Mouse (Mus musculus): Measurements from ENCODE around the gene Zfp341.

Gene Zfp341

GRCm38 (mm10) chr2:154613118-154614115, at the start of gene Zfp341, which contains the start of gene 4930519P11Rik:
Gene Zfp341, plus strand, starts transcription at chr2:154613297.
Gene 4930519P11Rik, minus strand, starts transcription at chr2:154613437.
- DNase-seq (ENCODE audit: low read depth, low spot score): peak; percentile 73

- no peak for DNase-seq (ENCODE audit: low read depth, low spot score)
These were observed 49.4 kb upstream of the Zfp341 start for GRCm38 (mm10) chr2:154563612-154564170.

- no peak for DNase-seq (ENCODE audit: low read depth, low spot score)
These were observed 47.5 kb upstream of the Zfp341 start for GRCm38 (mm10) chr2:154565562-154565961.

- no peak for DNase-seq (ENCODE audit: low read depth, low spot score)
These were observed 46.5 kb upstream of the Zfp341 start for GRCm38 (mm10) chr2:154566641-154567040.

- DNase-seq (ENCODE audit: low read depth, low spot score): no peak
These were observed 45.3 kb upstream of the Zfp341 start for GRCm38 (mm10) chr2:154567766-154568165.

- no peak for DNase-seq (ENCODE audit: low read depth, low spot score)
These were observed 44.6 kb upstream of the Zfp341 start for GRCm38 (mm10) chr2:154568329-154569070.

GRCm38 (mm10) chr2:154569071-154569748, 43.9 kb upstream of the Zfp341 start:
- DNase-seq (ENCODE audit: low read depth, low spot score): no peak

- DNase-seq (ENCODE audit: low read depth, low spot score): peak; percentile 86
These were observed 43.2 kb upstream of the Zfp341 start, which contains the start of gene E2f1 for GRCm38 (mm10) chr2:154569836-154570286. Gene E2f1, minus strand, starts transcription at chr2:154569892.

- no peak for DNase-seq (ENCODE audit: low read depth, low spot score)
These were observed 42.4 kb upstream of the Zfp341 start for GRCm38 (mm10) chr2:154570666-154571065.

- DNase-seq (ENCODE audit: low read depth, low spot score): no peak
These were observed 41.8 kb upstream of the Zfp341 start for GRCm38 (mm10) chr2:154571266-154571665.

- DNase-seq (ENCODE audit: low read depth, low spot score): no peak
These were observed 41.1 kb upstream of the Zfp341 start for GRCm38 (mm10) chr2:154571976-154572375.

GRCm38 (mm10) chr2:154572996-154573395, 40.1 kb upstream of the Zfp341 start:
- DNase-seq (ENCODE audit: low read depth, low spot score): no peak

- no peak for DNase-seq (ENCODE audit: low read depth, low spot score)
These were observed 38.8 kb upstream of the Zfp341 start for GRCm38 (mm10) chr2:154574271-154574670.

GRCm38 (mm10) chr2:154576876-154577743, 36.0 kb upstream of the Zfp341 start:
- DNase-seq (ENCODE audit: low read depth, low spot score): no peak

- DNase-seq (ENCODE audit: low read depth, low spot score): no peak
These were observed 35.4 kb upstream of the Zfp341 start for GRCm38 (mm10) chr2:154577744-154578067.

- no peak for DNase-seq (ENCODE audit: low read depth, low spot score)
These were observed 32.5 kb upstream of the Zfp341 start for GRCm38 (mm10) chr2:154580586-154580985.

GRCm38 (mm10) chr2:154581421-154581820, 31.7 kb upstream of the Zfp341 start:
- DNase-seq (ENCODE audit: low read depth, low spot score): no peak

- peak; percentile 86 for DNase-seq (ENCODE audit: low read depth, low spot score)
These were observed 28.9 kb upstream of the Zfp341 start for GRCm38 (mm10) chr2:154583906-154584872.

GRCm38 (mm10) chr2:154584931-154585601, 28.0 kb upstream of the Zfp341 start:
- DNase-seq (ENCODE audit: low read depth, low spot score): no peak
